Mouse (Mus musculus): ENCODE data around the gene Lrrc4. TPM values are rescaled to one million over a fixed set of nuclear protein-coding genes. Genes with fewer than 3 reads are reported as not detected.
A peak's percentile ranks its signal among the peaks of the same experiment; 100 is the strongest.

The Lrrc4 gene
- 1.2 and 1.3 TPM in 2 replicates for polyA plus RNA-seq (2015; fragmentation: Nextera tagmentation; extraction: Ambion mirVana)

DNA sequence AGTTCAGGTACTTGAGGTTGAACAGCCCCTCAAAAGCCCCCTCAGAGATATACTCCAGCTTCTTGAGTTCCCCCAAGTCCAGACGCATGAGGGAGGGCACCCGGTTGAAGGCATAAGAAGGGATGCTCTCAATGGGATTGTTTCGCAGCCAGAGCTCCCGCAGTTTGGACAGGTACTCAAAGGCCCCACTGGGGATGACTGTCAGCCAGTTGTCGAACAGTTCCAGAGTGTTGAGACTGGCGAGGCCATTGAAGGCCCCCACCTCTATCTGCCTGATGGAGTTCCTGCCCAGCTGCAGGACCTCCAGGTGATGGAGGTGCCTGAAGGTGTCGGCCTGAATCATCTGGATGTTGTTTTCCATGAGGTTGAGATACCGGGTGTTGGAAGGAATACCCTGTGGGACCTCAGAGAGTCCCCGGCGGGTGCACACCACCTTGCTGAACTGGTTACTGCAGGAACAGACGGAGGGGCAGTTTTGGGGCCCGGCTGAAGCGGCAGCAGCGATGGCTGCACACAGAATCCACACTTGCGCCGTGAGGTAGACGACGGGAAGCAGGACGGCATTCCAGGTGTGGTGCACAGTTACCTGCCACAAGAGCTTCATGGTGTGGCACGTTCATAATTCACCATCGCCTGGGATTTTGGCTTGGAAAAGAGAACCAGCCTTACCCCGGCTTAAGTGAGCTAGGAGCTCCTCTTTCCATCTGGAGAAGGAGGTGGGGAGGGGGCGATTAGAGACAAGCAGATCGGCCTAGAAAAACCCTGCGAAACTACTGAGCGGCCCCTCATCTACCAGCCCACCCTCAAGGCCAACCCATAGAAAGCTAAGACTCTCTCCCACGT is at the start of gene Lrrc4:
TSS of gene Lrrc4 (minus strand) at position 737 of the 843 bp plus-strand sequence.
- H3K9me3 ChIP-seq, result no peaks in the 10 kb centered on the region
- H3K4me3 ChIP-seq, result peak within 1 kb of the TSS; percentile 68
- 30% methylated on average over 27 of the region's 27 CpGs for WGBS
- peaks cover 32% of the 10 kb centered on the region for H3K4me1 ChIP-seq
- no peaks in the 10 kb centered on the region for H3K36me3 ChIP-seq
- H3K9ac ChIP-seq, result peak within 1 kb of the TSS; percentile 75
- no peak for ATAC-seq (ENCODE audit: insufficient number of reproducible peaks, insufficient read depth, low FRiP score, low TSS enrichment, low read depth)
- H3K4me2 ChIP-seq, result peak within 1 kb of the TSS; percentile 100
- H3K27me3 ChIP-seq, result peaks cover 48% of the 10 kb centered on the region
- H3K27ac ChIP-seq, result no peak within 1 kb of the TSS

DNA sequence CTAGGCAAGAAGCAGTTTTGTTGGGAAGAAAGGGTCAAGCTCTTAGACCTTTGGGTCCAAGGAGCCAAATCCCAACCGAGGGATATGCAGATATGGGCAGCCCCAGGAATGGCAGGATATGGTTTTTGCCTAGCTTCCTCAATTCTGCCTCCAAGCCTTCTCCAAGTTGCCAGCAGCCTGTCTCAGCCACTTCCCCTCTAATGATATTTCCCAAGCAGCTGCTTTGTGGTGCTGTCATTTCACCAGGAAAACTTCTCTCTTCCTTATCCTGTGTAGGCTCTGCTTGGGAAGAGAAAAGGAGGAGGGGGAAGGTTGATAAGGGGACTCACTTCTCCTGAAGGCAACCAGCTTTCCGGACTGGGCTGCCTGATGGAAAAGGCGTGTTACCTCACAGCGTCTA is 49.4 kb upstream of the Lrrc4 start:
- Histone ChIP-seq H3K9me3 (no peaks in the 10 kb centered on the region), H3K27me3 (no peaks in the 10 kb centered on the region), H3K4me1 (peaks cover 10% of the 10 kb centered on the region; the same call in 1 of the 2 replicates), H3K9ac (no peak overlapping the region), H3K36me3 (peaks cover 65% of the 10 kb centered on the region), H3K4me2 (no peak overlapping the region), H3K27ac (no peak overlapping the region), H3K4me3 (no peak overlapping the region)
- 73% methylated on average over 4 of the region's 4 CpGs for WGBS
- no peak for ATAC-seq (ENCODE audit: insufficient number of reproducible peaks, insufficient read depth, low FRiP score, low TSS enrichment, low read depth)

DNA sequence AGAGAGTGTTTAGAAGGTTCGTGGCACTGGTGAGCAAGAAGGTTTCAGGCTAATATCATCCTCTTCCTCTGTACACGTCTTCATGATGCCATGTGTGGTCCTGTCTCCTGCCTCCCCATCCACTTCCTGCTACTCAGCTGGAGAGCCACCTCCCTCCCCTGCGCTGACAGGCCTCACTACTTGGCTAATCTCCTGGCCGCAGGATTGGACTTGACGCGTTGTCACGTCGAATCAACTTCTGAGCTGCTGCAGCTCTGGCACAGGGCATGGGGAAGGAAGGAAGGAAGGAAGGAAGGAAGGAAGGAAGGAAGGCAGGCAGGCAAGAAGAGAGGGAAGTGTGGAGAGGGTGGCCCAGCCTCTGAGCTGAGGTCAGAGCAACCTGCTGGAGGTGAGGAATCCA is 47.8 kb upstream of the Lrrc4 start:
- no peaks in the 10 kb centered on the region for H3K9me3 ChIP-seq
- H3K27me3 ChIP-seq, result no peaks in the 10 kb centered on the region
- 60% methylated on average over 8 of the region's 8 CpGs for WGBS
- H3K4me1 ChIP-seq, result peaks cover 10% of the 10 kb centered on the region; the same call in 1 of the 2 replicates
- peaks cover 64% of the 10 kb centered on the region for H3K36me3 ChIP-seq
- H3K4me2 ChIP-seq, result no peak overlapping the region
- no peak overlapping the region for H3K4me3 ChIP-seq
- no peak overlapping the region; the same call in 1 of the 2 replicates for H3K27ac ChIP-seq
- no peak for ATAC-seq (ENCODE audit: insufficient number of reproducible peaks, insufficient read depth, low FRiP score, low TSS enrichment, low read depth)
- H3K9ac ChIP-seq, result no peak overlapping the region

DNA sequence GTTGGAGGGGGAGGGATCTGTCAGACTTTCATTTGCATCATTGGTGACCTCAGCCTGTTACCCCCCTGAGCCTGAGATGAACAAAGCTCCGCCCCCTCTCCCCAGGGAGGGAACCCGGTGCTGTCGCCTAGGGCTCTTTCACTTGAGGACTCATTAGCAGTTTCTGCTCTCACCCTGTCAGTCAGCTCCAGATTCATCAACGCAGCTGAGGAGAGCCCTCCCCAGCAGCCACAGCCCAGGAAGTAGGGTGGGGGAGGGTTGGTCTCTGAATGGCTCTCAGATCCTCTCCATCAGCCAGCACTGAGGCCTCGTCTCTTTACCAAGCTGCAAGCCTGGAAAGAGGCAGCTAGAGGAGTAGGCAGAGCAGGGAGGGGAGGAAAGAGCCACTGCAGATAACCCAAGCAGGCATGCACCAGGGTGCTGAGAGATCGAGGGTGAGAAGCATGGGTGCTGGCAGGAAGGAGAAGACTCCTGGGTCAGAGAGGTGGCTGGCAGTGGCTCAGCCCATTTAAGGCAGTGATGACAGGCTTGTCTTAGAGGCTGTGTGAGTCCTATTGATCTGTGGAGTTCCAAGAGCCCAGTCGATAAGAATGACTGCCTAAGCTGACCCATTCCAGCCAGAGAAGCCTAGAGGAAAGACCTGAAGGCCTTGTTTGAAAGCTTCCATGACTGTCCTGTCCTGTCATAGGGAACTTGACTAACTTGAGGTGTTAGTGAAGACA is 46.6 kb upstream of the Lrrc4 start:
- Histone ChIP-seq H3K27me3 (no peaks in the 10 kb centered on the region), H3K4me1 (peaks cover 10% of the 10 kb centered on the region; the same call in 1 of the 2 replicates), H3K4me2 (no peak overlapping the region), H3K9ac (no peak overlapping the region), H3K36me3 (peaks cover 52% of the 10 kb centered on the region), H3K4me3 (no peak overlapping the region), H3K27ac (no peak overlapping the region), H3K9me3 (no peaks in the 10 kb centered on the region)
- 24% methylated on average over 7 of the region's 7 CpGs for WGBS
- no peak for ATAC-seq (ENCODE audit: insufficient number of reproducible peaks, insufficient read depth, low FRiP score, low TSS enrichment, low read depth)

DNA sequence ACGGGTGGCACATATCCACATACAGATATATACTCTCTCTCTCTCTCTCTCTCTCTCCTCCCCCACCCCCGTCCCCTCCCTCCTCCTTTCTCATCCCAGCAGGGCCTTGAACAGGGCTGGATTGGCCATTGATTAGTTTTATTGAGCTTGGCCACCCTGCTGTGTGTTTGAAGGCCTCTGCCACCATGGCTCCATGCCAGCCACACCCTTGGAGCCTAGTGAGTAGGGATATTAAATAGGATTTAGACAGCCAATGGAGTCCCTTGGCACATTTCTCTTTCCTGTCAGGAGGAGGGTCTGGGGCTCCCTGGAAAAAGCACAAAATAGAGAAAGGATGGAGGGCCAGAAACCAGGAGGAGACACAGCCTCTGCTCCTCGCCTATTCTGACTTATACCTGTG is 44.9 kb upstream of the Lrrc4 start:
- no peak overlapping the region for H3K4me3 ChIP-seq
- no peak for ATAC-seq (ENCODE audit: insufficient number of reproducible peaks, insufficient read depth, low FRiP score, low TSS enrichment, low read depth)
- H3K27me3 ChIP-seq, result no peaks in the 10 kb centered on the region
- H3K9me3 ChIP-seq, result no peaks in the 10 kb centered on the region
- WGBS, result 55% methylated on average over 3 of the region's 3 CpGs
- H3K4me2 ChIP-seq, result no peak overlapping the region
- H3K4me1 ChIP-seq, result peaks cover 10% of the 10 kb centered on the region; the same call in 1 of the 2 replicates
- no peak overlapping the region for H3K9ac ChIP-seq
- H3K36me3 ChIP-seq, result peaks cover 44% of the 10 kb centered on the region
- no peak overlapping the region for H3K27ac ChIP-seq

DNA sequence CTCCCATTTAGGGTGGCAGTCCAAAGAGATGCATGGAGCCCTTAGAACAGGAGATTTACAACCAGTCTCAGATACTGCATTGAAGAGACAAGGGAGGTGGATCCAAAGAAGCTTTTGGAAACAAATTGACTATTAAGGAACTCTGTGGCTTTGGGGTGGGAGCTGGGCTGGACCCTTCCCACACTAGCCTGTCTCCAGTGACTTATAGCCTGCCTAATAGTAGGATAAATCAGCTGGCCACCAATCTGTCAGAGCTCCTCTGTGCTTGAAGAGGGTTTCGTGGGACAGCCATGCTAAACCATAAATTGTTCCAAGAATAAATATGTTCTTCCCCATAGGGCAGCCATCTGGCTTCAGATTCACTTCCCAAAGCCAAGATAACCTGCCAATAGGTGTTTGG is 43.8 kb upstream of the Lrrc4 start:
- WGBS, result 91% methylated on average over 1 of the region's 1 CpGs
- Histone ChIP-seq H3K27me3 (no peaks in the 10 kb centered on the region), H3K36me3 (peaks cover 36% of the 10 kb centered on the region), H3K4me3 (no peak overlapping the region), H3K9me3 (no peaks in the 10 kb centered on the region), H3K4me2 (no peak overlapping the region), H3K4me1 (peaks cover 10% of the 10 kb centered on the region; the same call in 1 of the 2 replicates), H3K27ac (no peak overlapping the region), H3K9ac (no peak overlapping the region)
- no peak for ATAC-seq (ENCODE audit: insufficient number of reproducible peaks, insufficient read depth, low FRiP score, low TSS enrichment, low read depth)

DNA sequence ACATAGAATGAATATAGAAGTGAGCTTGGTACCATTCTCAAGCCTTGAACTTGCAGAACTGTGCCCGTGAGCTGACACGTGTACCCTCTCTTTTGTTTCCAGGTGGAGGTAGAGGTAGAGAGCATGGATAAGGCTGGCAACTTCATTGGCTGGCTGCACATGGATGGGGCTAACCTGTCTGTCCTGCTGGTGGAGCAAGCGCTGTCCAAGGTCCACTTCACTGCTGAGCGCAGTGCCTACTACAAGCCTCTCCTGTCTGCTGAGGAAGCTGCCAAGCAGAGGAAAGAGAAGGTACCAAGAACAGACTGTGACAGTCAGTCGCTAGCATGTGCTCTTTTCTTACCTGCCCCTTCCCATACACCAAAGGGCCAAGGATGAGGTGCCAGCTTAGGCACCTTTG is 43.2 kb upstream of the Lrrc4 start:
- no peak for ATAC-seq (ENCODE audit: insufficient number of reproducible peaks, insufficient read depth, low FRiP score, low TSS enrichment, low read depth)
- Histone ChIP-seq H3K4me3 (no peak overlapping the region), H3K27ac (no peak overlapping the region), H3K4me2 (no peak overlapping the region), H3K27me3 (no peaks in the 10 kb centered on the region), H3K9ac (no peak overlapping the region), H3K9me3 (no peaks in the 10 kb centered on the region), H3K4me1 (peaks cover 10% of the 10 kb centered on the region; the same call in 1 of the 2 replicates), H3K36me3 (peaks cover 30% of the 10 kb centered on the region)
- 90% methylated on average over 5 of the region's 5 CpGs for WGBS

DNA sequence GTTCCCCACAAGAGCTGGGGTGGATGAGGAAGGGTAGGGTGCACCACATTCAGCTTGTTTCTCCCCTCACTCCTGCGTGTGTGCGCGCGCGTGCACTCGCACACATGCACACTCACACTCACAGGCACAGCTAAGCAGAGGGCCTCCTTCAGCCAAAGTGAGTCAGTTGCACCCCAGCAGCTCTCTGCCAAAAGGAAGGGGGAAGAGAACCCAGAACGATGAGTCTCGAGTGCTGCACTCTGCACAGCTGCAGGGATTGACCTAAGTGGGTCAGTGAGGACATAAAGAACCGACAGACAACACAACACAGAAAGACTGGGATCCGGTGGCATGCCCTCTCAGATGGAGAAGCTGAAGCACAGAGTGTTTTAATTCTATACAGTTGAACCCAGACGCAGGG is 42.5 kb upstream of the Lrrc4 start:
- no peak overlapping the region for H3K4me3 ChIP-seq
- no peaks in the 10 kb centered on the region for H3K9me3 ChIP-seq
- ATAC-seq (ENCODE audit: insufficient number of reproducible peaks, insufficient read depth, low FRiP score, low TSS enrichment, low read depth), result no peak
- H3K9ac ChIP-seq, result no peak overlapping the region
- H3K27ac ChIP-seq, result no peak overlapping the region
- H3K36me3 ChIP-seq, result peaks cover 28% of the 10 kb centered on the region
- H3K4me2 ChIP-seq, result no peak overlapping the region
- 79% methylated on average over 11 of the region's 11 CpGs for WGBS
- H3K4me1 ChIP-seq, result peaks cover 10% of the 10 kb centered on the region; the same call in 1 of the 2 replicates
- no peaks in the 10 kb centered on the region for H3K27me3 ChIP-seq

DNA sequence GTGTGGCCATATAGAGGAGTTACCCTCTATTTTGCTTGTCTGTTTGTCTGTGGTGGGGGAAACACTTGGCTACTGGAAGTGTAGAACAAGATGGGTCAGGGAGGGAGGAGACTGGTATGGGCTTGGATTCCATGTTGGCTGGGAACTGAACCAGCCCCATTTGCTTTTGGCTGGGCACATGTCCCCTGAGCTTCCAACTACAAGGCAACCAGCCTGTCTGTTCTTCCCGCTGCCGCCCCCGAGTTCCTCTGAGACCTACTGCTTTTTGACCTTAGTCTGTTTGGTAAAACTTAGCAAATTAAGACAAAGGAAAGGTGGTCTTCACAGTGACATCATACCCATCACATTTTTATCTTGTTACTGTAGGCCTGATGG is 40.9 kb upstream of the Lrrc4 start:
- no peak overlapping the region for H3K27ac ChIP-seq
- no peak overlapping the region for H3K9ac ChIP-seq
- H3K9me3 ChIP-seq, result no peaks in the 10 kb centered on the region
- H3K4me2 ChIP-seq, result no peak overlapping the region
- H3K4me3 ChIP-seq, result no peak overlapping the region
- H3K4me1 ChIP-seq, result peaks cover 8% of the 10 kb centered on the region
- WGBS, result 92% methylated on average over 3 of the region's 3 CpGs
- peaks cover 25% of the 10 kb centered on the region for H3K36me3 ChIP-seq
- no peak for ATAC-seq (ENCODE audit: insufficient number of reproducible peaks, insufficient read depth, low FRiP score, low TSS enrichment, low read depth)
- H3K27me3 ChIP-seq, result no peaks in the 10 kb centered on the region

DNA sequence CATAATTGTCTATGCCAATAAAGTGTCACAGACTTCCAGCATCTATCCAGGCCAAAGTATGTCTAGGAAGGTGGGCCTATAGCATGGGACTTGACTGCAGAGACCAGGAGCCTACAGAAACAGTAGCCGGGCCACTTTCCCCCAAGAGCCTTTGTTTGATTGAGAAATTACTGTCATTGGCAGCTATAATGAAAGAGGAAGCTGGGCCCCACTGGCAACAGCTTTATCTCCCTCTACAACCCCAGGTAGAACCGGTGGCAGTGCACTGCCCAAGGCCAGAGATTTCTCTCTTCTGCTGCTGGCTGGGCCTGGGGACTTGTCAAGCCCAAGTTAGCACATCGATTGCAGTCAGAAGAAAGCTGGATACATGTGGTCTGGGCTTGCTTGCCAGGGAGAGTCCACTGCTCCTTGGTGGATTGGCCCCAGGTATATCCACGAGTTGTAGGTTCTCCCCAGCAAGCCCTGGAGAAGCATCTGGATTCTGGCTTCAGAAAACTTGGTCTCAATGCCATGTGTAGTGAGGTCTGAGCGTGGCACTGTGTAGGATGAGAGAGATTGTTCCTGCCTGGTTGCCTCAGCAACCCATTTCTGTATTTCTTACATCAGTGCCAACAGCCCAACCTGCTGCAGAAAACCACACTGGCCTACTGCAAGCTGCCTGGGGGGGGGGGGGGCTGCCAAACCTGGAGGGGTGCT is 40.3 kb upstream of the Lrrc4 start:
- Histone ChIP-seq H3K9me3 (no peaks in the 10 kb centered on the region), H3K4me3 (no peak overlapping the region), H3K27ac (no peak overlapping the region), H3K4me2 (no peak overlapping the region), H3K36me3 (peaks cover 23% of the 10 kb centered on the region), H3K4me1 (peaks cover 11% of the 10 kb centered on the region), H3K9ac (no peak overlapping the region), H3K27me3 (no peaks in the 10 kb centered on the region)
- 76% methylated on average over 5 of the region's 5 CpGs for WGBS
- no peak for ATAC-seq (ENCODE audit: insufficient number of reproducible peaks, insufficient read depth, low FRiP score, low TSS enrichment, low read depth)

DNA sequence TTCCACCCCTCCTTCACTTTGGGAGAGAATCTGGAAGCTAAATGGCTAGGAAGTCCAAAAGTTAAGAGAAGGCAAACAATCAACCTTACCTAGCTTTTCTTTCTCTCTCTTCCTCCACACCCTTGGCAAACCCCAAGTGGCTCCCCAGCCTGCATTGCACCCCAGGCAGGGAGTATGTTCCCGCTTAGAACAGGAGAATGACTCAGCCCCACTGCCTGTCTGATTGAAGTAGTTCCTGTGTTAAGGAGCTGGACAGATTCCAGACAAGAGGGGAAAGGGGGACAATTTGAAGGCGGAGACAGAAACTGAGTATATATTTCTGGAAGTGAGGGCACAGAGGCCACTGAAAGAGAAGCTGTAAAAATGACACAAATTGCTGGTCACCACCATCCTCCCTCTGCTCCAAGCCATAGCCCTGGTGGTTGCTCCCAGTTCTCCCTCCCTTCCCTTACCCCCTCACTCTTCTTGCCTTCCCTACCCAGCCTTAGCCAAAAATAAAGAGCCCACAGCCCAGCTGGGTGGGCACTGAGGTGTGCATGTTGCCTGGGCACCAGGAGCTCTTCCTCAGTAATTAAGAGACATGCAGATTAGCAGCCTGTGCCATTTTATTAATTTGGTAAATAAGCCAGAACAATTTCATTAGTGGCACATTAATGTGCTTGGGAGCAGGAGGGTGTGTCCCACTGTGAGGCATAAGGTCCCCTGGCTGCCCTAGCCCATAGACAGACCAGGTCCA is 36.1 kb upstream of the Lrrc4 start:
- H3K36me3 ChIP-seq, result no peaks in the 10 kb centered on the region
- no peak overlapping the region for H3K4me3 ChIP-seq
- H3K27me3 ChIP-seq, result no peaks in the 10 kb centered on the region
- H3K9me3 ChIP-seq, result no peaks in the 10 kb centered on the region
- H3K27ac ChIP-seq, result no peak overlapping the region; the same call in 1 of the 2 replicates
- ATAC-seq (ENCODE audit: insufficient number of reproducible peaks, insufficient read depth, low FRiP score, low TSS enrichment, low read depth), result no peak
- 40% methylated on average over 2 of the region's 2 CpGs for WGBS
- peaks cover 26% of the 10 kb centered on the region for H3K4me1 ChIP-seq
- no peak overlapping the region for H3K4me2 ChIP-seq
- no peak overlapping the region for H3K9ac ChIP-seq
